Mouse (Mus musculus): Measurements from ENCODE around the gene Pgp.
A peak's percentile ranks its signal among the peaks of the same experiment; 100 is the strongest.
"Not testable (repeated sequence)": the region's sequence is repeated elsewhere in the genome, so short reads cannot be mapped to it uniquely, and the experiment has no call there.

Pgp gene

DNA sequence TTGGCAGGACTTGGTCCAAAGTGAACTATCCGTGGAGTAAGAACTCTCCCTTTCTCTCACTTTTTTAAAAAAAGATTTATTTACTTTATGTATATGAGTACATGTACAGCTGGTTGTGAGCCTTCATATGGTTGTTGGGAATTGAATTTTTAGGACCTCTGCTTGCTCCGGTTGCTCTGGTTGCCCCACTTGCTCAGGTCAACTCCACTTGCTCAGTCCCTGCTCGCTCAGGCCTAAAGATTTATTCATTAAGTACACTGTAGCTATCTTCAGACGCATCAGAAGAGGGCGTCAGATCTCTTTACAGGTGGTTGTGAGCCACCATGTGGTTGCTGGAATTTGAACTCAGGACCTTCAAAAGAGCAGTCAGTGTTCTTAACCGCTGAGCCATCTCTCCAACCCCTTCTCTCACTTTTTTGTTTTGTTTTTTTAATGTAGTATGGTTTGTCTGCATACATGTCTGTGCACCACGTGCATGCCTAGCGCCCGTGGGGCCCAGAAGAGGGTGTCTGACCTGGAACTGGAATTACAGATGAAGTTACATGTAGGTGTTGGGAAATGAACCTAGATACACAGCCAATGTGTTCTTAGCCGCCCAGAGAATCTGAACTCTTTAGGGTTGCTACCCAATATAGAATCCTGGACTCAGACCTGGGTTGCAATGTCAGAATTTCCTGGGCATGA, 14.5 kb upstream of the Pgp start:
- DNase-seq (ENCODE audit: low spot score in 2 of 2) = not testable (repeated sequence)

- no peak for DNase-seq (ENCODE audit: low spot score in 2 of 2)
Measured at GRCm38 (mm10) chr17:24461580-24461979, 8.6 kb upstream of the Pgp start.

- DNase-seq (ENCODE audit: low spot score in 2 of 2) = no peak
Measured at GRCm38 (mm10) chr17:24462932-24463331, 7.3 kb upstream of the Pgp start.

DNA sequence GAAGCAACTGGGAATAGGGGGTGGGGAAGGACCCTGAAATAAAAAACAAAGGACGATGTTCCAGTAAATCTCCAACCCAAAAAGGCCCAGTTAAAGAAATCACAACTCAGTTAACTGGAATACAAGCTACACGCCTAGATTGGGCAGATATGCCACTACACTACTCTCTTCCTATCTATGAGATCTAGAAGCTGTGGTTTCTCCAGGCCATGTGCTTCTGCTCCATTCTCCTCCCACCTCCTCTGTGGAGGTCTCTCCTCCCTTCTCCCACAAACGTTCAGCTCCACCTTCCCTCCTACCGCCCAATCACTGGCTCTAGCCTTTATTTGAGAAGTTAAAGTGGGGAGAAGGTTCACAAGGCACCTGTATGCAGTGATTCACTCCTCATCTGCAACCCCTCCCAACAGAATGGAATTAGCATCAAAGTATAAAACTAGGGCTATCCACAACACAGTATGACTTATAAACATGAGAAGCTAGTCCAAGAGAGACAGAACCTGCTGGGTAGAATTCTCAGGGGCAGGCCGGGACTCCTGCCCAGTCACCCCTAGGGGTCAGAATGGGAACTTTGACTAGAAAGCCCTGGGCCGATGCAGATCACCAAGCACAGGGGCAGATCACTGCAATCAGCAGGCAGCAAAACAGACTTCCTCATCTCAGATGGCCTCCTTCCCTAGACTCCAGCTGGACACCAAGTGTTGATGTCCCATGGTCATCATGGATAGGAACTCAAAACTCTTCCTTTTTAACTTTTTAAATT, 6.6 kb upstream of the Pgp start:
- DNase-seq (ENCODE audit: low spot score in 2 of 2) = no peak

DNA sequence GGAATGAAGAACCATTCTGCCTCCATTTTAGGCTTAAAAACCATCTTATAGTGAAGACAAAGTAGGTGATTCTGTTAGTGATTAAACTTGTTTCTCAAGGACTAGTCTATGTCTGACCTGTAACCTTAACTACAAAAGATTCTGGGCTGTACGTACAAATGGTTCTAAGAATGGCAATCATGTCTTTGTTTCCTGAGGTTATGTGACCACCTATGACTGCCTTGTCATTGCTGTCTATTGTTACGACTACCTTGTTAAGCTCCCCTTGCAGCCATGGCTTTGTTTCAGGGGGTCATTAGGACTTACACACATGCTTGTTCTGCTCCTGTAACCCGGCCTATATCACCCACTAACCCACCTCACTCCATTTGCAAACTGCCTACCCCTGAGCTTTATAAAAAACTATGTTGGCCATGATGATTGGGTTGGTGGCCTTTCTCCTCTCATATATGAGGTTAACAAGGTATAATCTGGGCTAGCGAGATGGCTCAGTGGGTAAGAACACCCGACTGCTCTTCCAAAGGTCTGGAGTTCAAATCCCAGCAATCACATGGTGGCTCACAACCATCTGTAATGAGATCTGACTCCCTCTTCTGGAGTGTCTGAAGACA, 1.5 kb upstream of the Pgp start:
- DNase-seq (ENCODE audit: low spot score in 2 of 2) = no peak

GRCm38 (mm10) chr17:24469336-24469909, 769 bp upstream of the Pgp start:
- no peak for DNase-seq (ENCODE audit: low spot score in 2 of 2)

DNA sequence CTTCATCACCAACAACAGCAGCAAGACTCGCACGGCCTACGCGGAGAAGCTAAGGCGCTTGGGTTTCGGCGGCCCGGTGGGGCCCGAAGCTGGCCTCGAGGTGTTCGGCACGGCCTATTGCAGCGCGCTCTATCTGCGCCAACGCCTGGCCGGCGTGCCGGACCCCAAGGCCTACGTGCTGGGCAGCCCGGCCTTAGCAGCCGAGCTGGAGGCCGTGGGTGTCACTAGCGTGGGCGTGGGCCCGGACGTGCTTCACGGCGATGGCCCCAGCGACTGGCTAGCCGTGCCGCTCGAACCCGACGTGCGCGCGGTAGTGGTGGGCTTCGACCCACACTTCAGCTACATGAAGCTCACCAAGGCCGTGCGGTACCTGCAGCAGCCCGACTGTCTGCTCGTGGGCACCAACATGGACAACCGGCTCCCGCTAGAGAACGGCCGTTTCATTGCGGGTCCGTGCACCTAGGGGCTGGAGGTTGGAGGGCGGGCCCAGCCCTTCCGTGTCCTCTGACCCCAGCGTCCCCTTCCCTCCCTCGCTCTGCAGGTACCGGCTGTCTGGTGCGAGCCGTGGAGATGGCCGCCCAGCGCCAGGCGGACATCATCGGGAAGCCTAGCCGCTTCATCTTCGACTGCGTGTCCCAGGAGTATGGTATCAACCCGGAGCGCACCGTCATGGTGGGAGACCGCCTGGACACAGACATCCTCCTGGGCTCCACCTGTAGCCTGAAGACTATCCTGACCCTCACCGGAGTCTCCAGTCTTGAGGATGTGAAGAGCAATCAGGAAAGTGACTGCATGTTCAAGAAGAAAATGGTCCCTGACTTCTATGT, 722 bp downstream of the Pgp start:
- DNase-seq (ENCODE audit: low spot score in 2 of 2) = peak in 1 of 2 experiments; percentile 56

DNA sequence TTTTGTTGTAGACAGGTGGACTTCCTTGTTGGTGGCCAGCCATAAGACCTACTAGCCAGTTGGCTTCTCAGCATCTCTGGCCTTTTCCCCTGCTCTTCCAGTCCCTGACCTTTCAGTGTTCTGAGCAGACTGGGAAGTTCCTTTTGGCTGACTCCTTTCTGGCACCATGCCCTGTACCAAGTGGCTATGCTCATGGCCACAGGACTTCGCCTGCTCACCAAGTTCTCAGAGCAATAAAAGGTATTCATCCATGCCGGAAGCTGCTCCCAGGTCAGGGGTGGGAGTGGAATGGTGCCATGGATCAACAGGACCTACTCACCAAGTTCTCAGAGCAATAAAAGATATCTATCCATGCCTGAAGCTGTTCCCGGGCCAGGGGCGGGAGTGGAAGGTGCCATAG, 2.3 kb downstream of the Pgp start:
- DNase-seq (ENCODE audit: low spot score in 2 of 2) = no peak

GRCm38 (mm10) chr17:24473612-24474275, 3.6 kb downstream of the Pgp start, which contains the start of gene Bricd5:
TSS of gene Bricd5 (plus strand) at chr17:24473884.
- DNase-seq (ENCODE audit: low spot score in 2 of 2) = no peak

DNA sequence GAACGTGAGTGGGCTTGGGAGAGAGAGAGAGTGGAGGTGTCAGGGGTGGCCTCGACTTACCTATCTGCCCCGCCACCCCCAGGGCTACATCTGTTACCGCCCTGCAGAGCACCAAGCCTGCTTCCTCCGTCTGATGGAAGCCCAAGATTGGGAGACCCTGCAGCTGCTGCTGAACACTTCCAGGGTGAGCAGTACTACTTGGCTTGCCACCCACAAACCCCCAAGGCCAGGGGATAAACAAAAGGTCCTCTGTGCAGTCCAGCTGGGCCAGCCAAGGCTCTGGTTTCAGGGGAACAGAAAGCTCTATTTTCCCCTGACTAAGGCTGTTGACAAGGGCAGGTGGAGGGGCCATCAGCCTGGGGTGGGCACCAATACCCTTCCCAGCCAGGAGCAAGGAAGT, 4.4 kb downstream of the Pgp start:
- DNase-seq (ENCODE audit: low spot score in 2 of 2) = peak; percentile 54 to 72

GRCm38 (mm10) chr17:24475586-24475985, 5.4 kb downstream of the Pgp start:
- DNase-seq (ENCODE audit: low spot score in 2 of 2) = no peak

- DNase-seq (ENCODE audit: low spot score in 2 of 2) = no peak
Measured at GRCm38 (mm10) chr17:24476022-24476776, 6.0 kb downstream of the Pgp start.

GRCm38 (mm10) chr17:24477053-24477984, 7.1 kb downstream of the Pgp start:
- DNase-seq (ENCODE audit: low spot score in 2 of 2) = no peak

GRCm38 (mm10) chr17:24477985-24478600, 7.9 kb downstream of the Pgp start:
- no peak for DNase-seq (ENCODE audit: low spot score in 2 of 2)

- peak; percentile 91 to 95 for DNase-seq (ENCODE audit: low spot score in 2 of 2)
Measured at GRCm38 (mm10) chr17:24478663-24479380, 8.6 kb downstream of the Pgp start, which contains the start of gene Mlst8. TSS of gene Mlst8 (minus strand) at chr17:24479078.

GRCm38 (mm10) chr17:24479431-24479830, 9.2 kb downstream of the Pgp start:
- DNase-seq (ENCODE audit: low spot score in 2 of 2) = no peak

DNA sequence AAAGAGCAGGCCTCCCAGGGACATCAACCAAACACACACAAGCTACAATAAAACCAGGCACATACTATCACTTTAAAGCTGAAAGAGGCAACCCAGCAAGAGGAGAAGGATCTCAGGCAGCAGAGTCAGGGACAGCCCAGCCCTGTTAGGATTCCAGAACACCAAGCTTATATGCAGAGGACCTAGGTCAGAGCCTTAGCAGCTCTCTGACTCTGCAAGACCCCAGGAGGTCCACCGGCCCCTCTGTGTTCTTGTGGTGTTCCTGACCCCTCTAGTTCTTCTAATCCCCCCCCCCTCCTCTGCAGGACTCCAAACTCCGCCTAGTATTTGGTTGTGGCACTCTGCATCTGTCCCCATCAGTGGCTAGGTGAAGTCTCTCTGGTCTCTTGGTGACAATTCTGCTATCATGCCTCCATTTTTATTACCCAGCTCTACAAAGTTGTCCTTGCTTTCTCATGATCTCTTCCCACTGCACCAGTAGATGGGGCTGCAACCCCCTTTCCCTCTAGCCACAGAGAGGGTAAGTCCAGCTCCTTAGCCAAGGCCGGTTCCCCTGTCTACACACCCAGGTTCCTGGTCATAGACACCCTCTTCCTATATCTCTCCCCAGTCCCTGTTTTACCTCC, 10.1 kb downstream of the Pgp start:
- no peak for DNase-seq (ENCODE audit: low spot score in 2 of 2)

All from frontal cortex, postnatal 10 days (tissue).